Mouse (Mus musculus) liver, postnatal 0 days (tissue): Measurements from ENCODE around the gene Tut1.

Source experiments
- CTCF ChIP-seq: sonication (generic); IDR thresholded peaks from 2 replicates; pipeline ENCODE4 v1.5.1; 2016; ENCODE audit warnings: antibody characterized with exemption, low read depth
- EP300 ChIP-seq: IDR thresholded peaks from 2 replicates; pipeline ENCODE4 v1.6.1; 2016; ENCODE audit warnings: antibody characterized with exemption, low read depth, mild to moderate bottlenecking

DNA sequence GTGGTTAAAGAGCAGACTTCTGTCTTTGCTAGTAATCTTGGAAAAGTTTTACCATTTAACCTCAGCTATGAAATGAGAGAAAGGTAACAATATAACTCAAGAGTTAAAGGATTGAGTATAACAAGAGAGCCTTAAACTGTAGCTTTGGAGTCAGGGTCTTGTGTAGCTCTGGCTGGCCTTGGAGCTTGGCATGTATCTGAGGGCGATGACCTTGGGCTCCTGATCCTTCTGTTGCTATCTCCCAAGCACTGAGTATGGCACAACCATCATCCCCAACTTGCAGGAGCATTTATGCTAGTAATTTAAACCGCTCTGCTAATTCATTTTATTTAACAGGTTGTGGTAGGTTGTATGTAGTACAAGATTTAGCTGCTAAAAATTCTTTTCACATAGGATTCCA lies 21.8 kb downstream of the Tut1 start:
- TF ChIP-seq CTCF (no peak), EP300 (no peak)
